Comparison of ENCODE assay signal across 12 mouse cellular contexts in the genomic region with DNA sequence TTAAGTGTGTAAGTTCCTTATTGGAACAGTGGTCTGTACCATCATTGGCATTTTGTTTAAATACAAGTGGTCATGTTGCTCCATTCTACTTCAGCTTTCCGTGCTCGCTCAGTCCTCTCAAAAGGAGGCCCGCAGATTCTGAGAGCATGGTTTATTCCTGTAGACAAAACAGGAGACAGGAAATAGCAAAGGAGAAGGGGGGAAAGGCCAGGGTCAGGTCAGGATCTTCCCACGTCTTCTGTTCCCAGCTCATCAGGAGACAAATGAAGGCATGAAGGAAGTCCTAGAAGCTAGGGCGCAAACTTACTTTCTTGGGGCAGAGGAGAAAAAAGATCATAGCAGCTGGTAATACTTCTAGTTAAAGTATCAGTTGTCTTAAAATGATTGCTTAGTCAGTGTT. TPM values are rescaled to one million over a fixed set of nuclear protein-coding genes. Genes with fewer than 3 reads are reported as not detected.
DNase-seq lines count a peak whose midpoint lies in the region; ATAC-seq and TF ChIP-seq lines count a peak whose summit lies in the region.
"Had no signal": no experiment of that assay in that cellular context is flagged by ENCODE, and none has a peak within 500 bp of the region (broad histone marks: within the 10 kb centered on the region; RNA-seq: fewer than 3 reads in every experiment).

No protein-coding gene starts in this region.

- no peak for ATAC-seq in lung, embryonic 14.5 days (ENCODE audit: insufficient read depth)
- ATAC-seq in kidney, embryonic 16.5 days (ENCODE audit: low FRiP score, low TSS enrichment): no peak; the same call in 1 of the 2 replicates
- ATAC-seq: forebrain, postnatal 0 days had no signal

- DNase-seq in adrenal gland, postnatal 10 days: peak; percentile 19
- no peak for DNase-seq in adrenal gland, postnatal 4 days (ENCODE audit: low spot score in 2 of 2)
- DNase-seq in lung, embryonic 14.5 days: peak; percentile 43
- no peak for DNase-seq in lung, postnatal 4 days
- no peak for DNase-seq in limb, embryonic 10.5 days (ENCODE audit: low spot score)
- no peak for DNase-seq in left cerebral cortex, postnatal 36 days (ENCODE audit: low spot score in 2 of 2)
- DNase-seq: cerebellum, adult 9-11 months; forebrain, postnatal 0 days had no signal

- TF ChIP-seq POLR2A in small intestine, adult 2 months (IDR thresholded peaks at IDR 0.05; ENCODE audit: low read depth, low read length): no peak

- H3K9ac ChIP-seq in lung, embryonic 14.5 days: no peak overlapping the region
- H3K9ac ChIP-seq in kidney, embryonic 16.5 days (replicated peaks; ENCODE audit: low read length): no peak overlapping the region
- H3K9ac ChIP-seq: embryonic facial prominence, embryonic 15.5 days; forebrain, postnatal 0 days had no signal

- no peak for TF ChIP-seq CTCF in lung, embryonic 14.5 days (IDR thresholded peaks at IDR 0.05; ENCODE audit: low read depth)
- TF ChIP-seq CTCF in small intestine, adult 2 months (IDR thresholded peaks at IDR 0.05; ENCODE audit: extremely low read depth, insufficient read length, insufficient replicate concordance, low read depth, low read length): no peak

- no peaks in the 10 kb centered on the region for H3K9me3 ChIP-seq in lung, embryonic 14.5 days (ENCODE audit: low read depth, low read length)
- no peaks in the 10 kb centered on the region for H3K9me3 ChIP-seq in kidney, embryonic 16.5 days (ENCODE audit: low read length)
- no peaks in the 10 kb centered on the region for H3K9me3 ChIP-seq in limb, embryonic 10.5 days (replicated peaks)
- H3K9me3 ChIP-seq: embryonic facial prominence, embryonic 15.5 days had no signal

- H3K27me3 ChIP-seq in lung, embryonic 14.5 days (ENCODE audit: insufficient read depth, low read length): no peaks in the 10 kb centered on the region
- no peaks in the 10 kb centered on the region for H3K27me3 ChIP-seq in kidney, embryonic 16.5 days (ENCODE audit: insufficient read depth, low read length)
- no peaks in the 10 kb centered on the region for H3K27me3 ChIP-seq in small intestine, adult 2 months (ENCODE audit: control insufficient read depth, insufficient read depth, low read length)
- H3K27me3 ChIP-seq in limb, embryonic 10.5 days (ENCODE audit: low read depth, poor library complexity, severe bottlenecking): no peaks in the 10 kb centered on the region
- H3K27me3 ChIP-seq: embryonic facial prominence, embryonic 15.5 days had no signal

- no peak overlapping the region for H3K27ac ChIP-seq in lung, embryonic 14.5 days (ENCODE audit: low read depth)
- H3K27ac ChIP-seq in kidney, embryonic 16.5 days (ENCODE audit: low read length): 0 out of 2 replicates have a peak overlapping the region, but pooled peaks have one; percentile 1
- H3K27ac ChIP-seq in small intestine, adult 2 months (ENCODE audit: insufficient read depth, low read depth, low read length): peak overlapping the region; percentile 67
- no peak overlapping the region for H3K27ac ChIP-seq in limb, embryonic 10.5 days
- H3K27ac ChIP-seq: embryonic facial prominence, embryonic 15.5 days; left cerebral cortex, adult 2 months had no signal

- WGBS in lung, embryonic 14.5 days: 46% methylated on average over 5 of the region's 5 CpGs
- WGBS in kidney, embryonic 16.5 days: 30% methylated on average over 5 of the region's 5 CpGs
- WGBS in small intestine, adult 2 months: 74% methylated on average over 5 of the region's 5 CpGs
- 73% methylated on average over 5 of the region's 5 CpGs for WGBS in limb, embryonic 10.5 days

- peaks cover 11% of the 10 kb centered on the region for H3K4me1 ChIP-seq in lung, embryonic 14.5 days (ENCODE audit: insufficient read depth)
- peaks cover 20% of the 10 kb centered on the region for H3K4me1 ChIP-seq in kidney, embryonic 16.5 days (ENCODE audit: insufficient read depth, low read length)
- peaks cover 8% of the 10 kb centered on the region; the same call in 1 of the 2 replicates for H3K4me1 ChIP-seq in small intestine, adult 2 months (ENCODE audit: control insufficient read depth, insufficient read depth, insufficient read length, low read length)
- H3K4me1 ChIP-seq in limb, embryonic 10.5 days: 0 out of 2 replicates have a peak, but pooled peaks cover 4% of the 10 kb centered on the region
- H3K4me1 ChIP-seq: embryonic facial prominence, embryonic 15.5 days had no signal

- intact Hi-C loops in left cerebral cortex, postnatal 36 days (cut with DNase I): no loop called here

- H3K4me2 ChIP-seq in lung, embryonic 14.5 days: no peak overlapping the region
- H3K4me2 ChIP-seq in kidney, embryonic 16.5 days (replicated peaks; ENCODE audit: low read depth, low read length): no peak overlapping the region
- H3K4me2 ChIP-seq: embryonic facial prominence, embryonic 15.5 days had no signal

- no peak overlapping the region for H3K4me3 ChIP-seq in lung, embryonic 14.5 days (ENCODE audit: low read depth, low read length)
- no peak overlapping the region for H3K4me3 ChIP-seq in kidney, embryonic 16.5 days (ENCODE audit: low read length)
- H3K4me3 ChIP-seq in small intestine, adult 2 months (ENCODE audit: low read depth, low read length): no peak overlapping the region
- H3K4me3 ChIP-seq in limb, embryonic 10.5 days: no peak overlapping the region
- H3K4me3 ChIP-seq: embryonic facial prominence, embryonic 15.5 days; left cerebral cortex, adult 2 months had no signal

- H3K36me3 ChIP-seq in lung, embryonic 14.5 days (ENCODE audit: insufficient read depth): no peaks in the 10 kb centered on the region
- no peaks in the 10 kb centered on the region for H3K36me3 ChIP-seq in kidney, embryonic 16.5 days (ENCODE audit: insufficient read depth, low read length)
- no peaks in the 10 kb centered on the region for H3K36me3 ChIP-seq in small intestine, adult 2 months (ENCODE audit: control insufficient read depth, insufficient read depth, low read length)
- no peaks in the 10 kb centered on the region for H3K36me3 ChIP-seq in limb, embryonic 10.5 days
- H3K36me3 ChIP-seq: embryonic facial prominence, embryonic 15.5 days had no signal

RNA-seq across cellular contexts. Expression of a gene that starts 56.1 kb away (rescaled TPM):
- total RNA-seq in adrenal gland, postnatal 10 days (2021): 10 to 100 TPM; 15.8 to 16.7 TPM
- 10 to 100 TPM; 20.2 to 26.7 TPM for total RNA-seq in adrenal gland, postnatal 4 days (2021)
- 54.4 and 58.7 TPM in 2 replicates for polyA plus RNA-seq in lung, embryonic 14.5 days (2014; fragmentation: Nextera tagmentation; extraction: Ambion mirVana)
- 39.5 and 40.7 TPM in 2 replicates for polyA plus RNA-seq in kidney, embryonic 16.5 days (2015; fragmentation: Nextera tagmentation; extraction: Ambion mirVana)
- 7.2 and 14.0 TPM in 2 replicates for polyA plus RNA-seq in small intestine, adult 2 months (2012; rRNA removed)
- polyA plus RNA-seq in limb, embryonic 10.5 days (2016; fragmentation: Nextera tagmentation; extraction: Ambion mirVana): 31.8 and 35.0 TPM in 2 replicates
- total RNA-seq in left cerebral cortex, postnatal 36 days (2021): 10 to 100 TPM; 15.6 to 19.5 TPM

Comparison
In these comparisons a context has a peak if more than half of its experiments do, and no peak if none do; other contexts are left out.
1. DNase-seq: peak in adrenal gland, postnatal 10 days (single experiment) and lung, embryonic 14.5 days (single experiment); none in adrenal gland, postnatal 4 days (0 of 2), lung, postnatal 4 days (0 of 2), limb, embryonic 10.5 days (single experiment) and left cerebral cortex, postnatal 36 days (0 of 2).
2. H3K27ac ChIP-seq: peak in kidney, embryonic 16.5 days (single experiment) and small intestine, adult 2 months (single experiment); none in lung, embryonic 14.5 days (single experiment) and limb, embryonic 10.5 days (single experiment).